Mouse (Mus musculus) urinary bladder, postnatal 14 days (tissue): ENCODE results near the gene Agpat2.

Experiments
- DNase-seq: peaks from one replicate; pipeline ENCODE4 v3.0.0; 2021; ENCODE audit warnings: low spot score

The Agpat2 gene

DNA sequence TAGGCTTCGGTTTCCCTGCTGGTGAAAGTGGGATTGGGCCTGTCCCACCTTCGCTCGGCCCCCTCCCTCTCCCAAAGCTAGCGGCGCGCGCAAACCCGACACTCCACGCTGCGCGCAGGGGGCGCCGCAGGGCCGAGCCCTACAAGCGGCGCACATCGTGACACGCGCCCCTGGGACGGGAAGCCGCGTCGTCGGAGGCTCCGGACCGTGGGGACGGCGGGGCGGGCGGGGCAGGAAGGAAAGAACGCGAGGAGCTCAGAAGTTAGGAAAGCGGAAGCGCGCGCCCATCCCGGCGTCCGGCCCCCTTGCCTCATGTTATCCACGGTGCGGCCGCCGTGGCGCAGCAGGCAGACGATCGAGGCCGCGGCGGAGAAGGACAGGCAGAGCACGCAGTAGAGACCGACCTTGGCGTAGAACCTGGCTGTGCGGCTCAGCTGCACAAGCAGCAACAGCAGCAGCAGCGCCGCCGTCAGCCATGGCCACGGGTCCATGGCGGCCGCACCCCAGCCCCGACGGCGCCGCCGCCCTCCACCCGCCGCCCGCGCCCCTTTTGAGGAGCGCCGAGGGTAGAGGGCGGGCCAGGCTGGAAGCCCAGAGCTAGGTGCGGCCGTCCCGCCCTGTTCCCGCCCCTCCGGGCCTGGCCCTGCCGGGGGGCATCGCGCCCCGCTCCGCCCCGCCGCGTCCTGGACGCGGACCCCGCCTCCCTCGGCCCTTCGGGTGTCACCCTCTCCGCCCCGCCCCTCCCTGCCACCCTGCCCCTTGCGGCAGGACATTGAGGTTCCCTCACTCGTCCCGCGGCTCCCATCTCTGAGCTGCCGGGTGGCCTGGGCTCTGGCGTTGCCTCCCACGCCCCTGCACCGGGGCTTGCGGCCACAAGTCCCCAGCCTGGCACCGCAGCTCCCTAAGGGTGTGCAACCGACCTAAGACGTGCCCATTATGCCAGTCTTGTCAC lies at the start of gene Agpat2:
Agpat2 (minus strand) TSS at position 698 of the 952 bp plus-strand sequence.
- DNase-seq = peak; percentile 85

DNA sequence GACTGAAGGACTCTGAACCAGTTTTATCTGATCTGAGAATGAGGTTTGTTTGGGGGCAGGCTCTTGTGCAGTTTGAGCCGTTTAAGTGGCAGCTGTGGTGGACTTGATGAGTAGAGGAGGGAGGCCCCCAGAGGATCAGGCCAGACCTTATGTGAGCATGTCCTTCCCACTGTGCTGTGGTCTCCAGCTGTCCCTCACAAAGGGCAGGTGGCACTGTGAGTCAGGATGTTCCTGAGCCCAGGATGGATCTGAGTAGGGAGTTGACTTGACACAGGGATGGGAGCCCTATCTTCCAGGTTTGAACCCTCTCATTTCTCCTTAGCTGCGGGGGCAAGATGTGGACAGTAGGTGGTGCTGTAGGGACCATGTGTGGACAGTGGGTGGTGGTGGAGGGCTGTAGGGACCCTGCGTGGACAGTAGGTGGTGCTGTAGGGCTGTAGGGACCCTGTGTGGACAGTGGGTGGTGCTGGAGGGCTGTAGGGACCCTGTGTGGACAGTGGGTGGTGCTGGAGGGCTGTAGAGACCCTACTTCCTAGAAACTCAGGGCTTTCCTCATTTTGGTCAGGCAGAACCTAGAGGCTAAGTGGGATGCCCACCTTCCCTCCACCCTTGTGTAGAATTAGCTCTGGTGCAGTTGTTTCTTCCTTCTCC lies 42.6 kb upstream of the Agpat2 start:
- peak; percentile 75 for DNase-seq

DNA sequence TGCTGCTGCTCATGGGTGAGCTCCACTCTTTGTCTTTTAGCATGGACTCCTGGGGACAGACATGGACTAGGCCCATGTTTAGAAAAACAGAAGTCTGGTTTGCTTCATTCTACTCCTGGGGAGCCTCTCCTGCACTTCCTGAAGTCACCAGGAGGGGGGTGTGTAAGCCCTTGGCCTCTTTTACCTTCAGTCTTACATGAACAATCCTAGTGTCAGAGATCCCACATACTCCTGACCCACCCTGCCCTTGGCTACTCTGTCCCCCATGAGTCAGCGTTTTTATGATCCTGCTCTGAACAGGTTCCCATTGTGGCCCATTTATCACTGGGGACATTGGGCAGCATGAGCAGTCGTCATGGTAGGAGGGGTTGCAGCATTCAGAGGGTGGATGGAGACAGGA lies 39.7 kb upstream of the Agpat2 start:
- DNase-seq = peak; percentile 26

DNA sequence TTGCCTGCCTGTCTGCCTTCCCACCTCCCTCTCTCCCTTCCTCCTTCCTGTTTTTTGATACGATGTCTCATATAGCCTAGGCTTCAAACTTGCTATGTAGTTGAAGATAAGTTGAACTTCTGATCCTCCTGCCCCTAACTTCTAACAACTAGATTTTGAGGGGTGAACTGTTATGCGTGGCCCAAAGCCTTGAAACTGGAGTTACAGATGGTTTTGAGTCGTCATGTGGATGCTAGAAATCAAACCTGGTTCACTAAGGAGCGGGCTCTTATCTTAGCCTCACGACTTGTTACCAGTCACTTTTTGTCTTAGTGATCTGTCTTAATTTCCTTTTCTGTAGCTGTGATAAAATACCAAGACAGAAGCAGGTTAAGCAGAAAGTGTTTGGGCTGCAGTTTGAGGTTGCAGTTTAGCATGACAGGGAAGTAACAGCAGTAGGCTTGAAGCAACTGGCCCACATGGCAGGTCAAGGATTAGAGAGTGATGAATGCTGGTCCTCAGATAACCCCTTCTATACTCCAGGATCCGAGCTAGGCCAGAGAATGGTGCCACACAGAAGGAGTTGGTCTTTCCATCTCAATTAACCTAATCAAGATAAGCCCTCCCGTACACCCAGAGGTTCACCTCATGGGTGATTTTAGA lies 36.9 kb upstream of the Agpat2 start:
- no peak for DNase-seq

DNA sequence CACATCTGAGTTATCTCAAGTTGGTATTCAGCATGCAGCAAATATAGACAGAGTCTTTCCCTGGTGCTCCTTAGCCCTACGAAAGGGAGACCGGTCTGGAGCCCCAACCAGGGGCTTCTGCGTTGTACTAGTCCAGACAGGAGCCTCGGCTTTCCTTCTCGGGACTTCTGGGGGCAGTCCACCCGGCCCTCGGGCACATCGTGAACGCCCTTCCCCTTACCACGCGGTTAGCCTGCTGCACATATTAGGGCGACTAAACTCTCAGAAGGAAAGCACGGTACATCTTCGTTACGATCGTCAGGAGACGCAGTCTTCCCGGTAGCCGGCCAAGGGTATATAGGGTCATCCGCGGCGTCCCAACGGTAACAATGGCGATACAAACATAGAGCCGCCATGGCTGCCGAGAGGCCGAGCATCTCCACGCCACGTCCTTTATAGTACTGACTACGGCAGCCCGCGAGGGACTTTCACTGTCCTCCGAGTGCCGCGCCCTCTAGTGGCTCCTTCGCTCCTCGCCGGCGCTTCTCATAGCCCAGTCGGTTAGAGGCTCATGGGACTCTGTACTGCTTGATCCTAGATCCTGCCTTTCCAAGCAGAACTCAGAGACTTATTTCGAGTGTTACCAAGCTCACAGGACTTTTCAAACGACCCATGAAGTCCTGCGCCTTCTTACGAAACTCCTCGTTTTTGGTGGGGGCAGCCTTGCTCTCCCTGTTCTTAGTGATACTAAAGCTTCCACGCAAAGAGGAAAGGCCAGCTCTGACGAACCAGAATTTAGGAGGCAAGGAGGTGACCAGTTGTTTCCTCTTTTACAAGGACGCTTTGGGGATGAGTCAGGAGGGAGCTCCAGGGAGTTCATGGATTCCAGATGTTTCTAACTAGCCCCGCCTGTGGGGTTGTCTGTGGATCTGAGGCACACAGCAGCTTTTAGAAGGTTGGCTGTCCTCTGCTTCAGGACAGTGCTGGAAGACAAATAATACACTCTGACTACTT lies 35.9 kb upstream of the Agpat2 start:
- peak; percentile 98 for DNase-seq

DNA sequence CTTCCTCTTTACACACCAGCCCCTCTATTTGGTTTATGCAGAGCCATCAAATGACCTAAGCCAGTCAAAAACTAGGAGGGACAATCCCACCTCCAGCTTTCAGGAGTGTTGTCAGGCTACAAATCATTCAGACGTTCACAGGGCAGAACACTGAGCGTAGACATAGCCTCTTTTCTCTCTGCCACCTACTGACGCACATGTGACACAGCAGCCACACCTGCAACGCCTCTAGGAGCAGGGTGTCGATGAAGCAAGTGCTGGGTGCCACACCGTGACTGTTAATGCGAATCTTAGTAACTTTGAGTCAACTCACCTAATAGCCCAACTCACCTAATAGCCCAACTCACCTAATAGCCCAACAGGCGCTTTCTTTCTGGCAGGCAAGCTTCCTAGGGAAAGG lies 34.9 kb upstream of the Agpat2 start:
- DNase-seq = peak; percentile 46

DNA sequence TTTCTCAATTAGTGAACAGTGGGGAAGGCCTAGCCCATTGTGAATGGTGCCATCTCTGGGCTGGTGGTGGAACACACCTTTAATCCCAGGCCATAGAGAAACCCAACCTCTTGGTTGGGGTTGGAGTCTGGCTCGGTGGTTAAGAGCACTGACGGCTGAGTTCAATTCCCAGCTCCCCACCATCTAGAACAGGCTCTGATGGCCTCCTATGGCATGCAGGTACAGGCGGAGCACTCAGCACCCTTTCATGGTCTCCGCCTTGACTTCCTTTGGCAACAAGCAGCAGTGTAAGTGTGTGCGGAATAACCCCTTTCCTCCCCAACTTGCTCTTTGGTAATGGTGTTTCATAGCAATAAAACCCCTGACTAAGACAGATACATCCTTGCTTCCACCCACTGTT lies 34.4 kb upstream of the Agpat2 start:
- DNase-seq = no peak

DNA sequence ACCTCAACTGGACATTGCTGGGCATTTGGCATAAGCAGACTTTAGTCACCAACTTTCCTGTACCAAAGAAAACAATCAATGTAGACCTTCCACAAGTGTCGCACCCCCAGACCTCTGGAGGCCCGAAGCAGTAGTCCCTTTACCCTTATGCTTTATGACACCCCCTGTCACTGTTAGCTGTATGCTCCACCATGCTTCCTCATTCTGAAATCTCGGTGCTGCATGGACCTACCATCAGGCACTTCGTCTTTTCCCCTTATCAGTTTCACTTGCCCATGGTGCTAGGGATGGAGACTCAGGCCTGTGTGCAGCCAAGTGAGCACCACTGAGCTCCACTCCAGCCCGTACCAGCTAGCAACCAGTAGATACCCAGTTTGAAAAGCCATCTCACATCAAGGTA lies 33.8 kb upstream of the Agpat2 start:
- no peak for DNase-seq

DNA sequence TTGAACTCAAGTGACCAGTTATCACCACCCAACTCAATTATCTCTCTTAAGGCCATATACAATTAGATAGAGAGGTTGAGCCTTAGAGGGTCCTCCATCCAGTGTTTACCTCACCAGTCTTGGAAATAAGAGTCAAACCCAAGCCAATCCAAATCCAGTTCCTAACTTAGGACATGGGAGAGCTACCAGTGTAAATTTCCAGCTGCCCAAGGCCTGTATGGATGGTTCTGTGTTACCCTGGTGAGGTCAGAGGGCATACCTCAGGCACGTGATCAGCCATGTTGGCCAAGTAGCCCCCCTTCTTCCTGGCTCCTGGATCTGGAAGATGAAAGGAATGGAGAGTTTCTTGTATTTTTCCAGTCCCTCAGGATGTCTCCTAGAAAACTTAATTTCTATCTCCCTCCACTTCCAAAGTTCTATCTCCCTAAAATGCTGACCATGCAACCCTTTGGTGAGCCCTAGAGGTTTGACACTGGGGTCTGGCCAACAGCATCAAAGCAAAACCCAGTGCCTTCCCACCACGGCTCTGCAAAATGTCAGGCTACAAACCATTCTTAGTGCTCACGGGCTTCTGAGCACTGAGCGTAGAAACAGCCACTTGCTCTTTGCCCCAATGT lies 33.2 kb upstream of the Agpat2 start:
- no peak for DNase-seq

DNA sequence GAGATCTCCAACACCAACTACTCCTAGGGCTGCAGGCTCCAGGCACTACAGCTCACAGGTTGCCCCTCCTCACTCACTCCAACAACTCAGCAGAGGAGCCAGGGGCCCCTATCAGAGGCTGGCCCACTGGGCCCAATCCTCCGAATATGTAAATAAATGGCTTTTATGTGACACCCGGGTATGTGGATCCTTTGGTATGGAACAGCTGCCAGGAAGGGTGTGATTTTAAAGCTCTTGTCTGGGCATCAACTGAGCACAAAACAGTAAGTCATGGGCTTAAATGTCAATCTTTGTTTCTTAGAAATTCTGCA lies 32.1 kb upstream of the Agpat2 start:
- DNase-seq = no peak

DNA sequence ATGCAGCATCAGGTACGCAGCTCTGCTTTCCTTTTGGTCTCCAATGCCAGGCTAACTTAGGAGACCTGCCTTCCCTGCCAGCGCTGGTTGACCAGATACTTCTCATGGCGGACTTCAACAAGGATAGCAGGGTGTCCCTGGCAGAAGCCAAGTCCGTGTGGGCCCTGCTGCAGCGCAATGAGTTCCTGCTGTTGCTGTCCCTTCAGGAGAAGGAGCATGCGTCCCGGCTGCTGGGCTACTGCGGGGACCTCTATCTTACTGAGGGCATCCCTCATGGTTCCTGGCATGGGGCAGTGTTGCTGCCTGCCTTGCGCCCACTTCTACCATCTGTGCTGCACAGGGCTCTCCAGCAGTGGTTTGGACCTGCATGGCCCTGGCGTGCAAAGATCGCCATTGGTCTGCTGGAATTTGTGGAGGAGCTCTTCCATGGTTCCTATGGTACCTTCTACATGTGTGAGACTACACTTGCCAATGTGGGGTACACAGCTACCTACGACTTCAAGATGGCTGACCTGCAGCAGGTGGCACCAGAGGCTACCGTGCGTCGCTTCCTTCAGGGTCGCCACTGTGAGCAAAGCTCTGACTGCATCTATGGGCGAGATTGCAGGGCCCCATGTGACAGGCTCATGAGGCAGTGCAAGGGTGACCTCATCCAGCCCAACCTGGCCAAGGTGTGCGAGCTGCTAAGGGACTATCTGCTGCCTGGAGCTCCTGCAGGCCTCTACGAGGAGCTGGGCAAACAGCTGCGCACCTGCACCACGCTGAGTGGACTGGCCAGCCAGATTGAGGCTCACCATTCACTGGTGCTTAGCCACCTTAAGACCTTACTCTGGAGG lies 31.5 kb upstream of the Agpat2 start:
- no peak for DNase-seq

DNA sequence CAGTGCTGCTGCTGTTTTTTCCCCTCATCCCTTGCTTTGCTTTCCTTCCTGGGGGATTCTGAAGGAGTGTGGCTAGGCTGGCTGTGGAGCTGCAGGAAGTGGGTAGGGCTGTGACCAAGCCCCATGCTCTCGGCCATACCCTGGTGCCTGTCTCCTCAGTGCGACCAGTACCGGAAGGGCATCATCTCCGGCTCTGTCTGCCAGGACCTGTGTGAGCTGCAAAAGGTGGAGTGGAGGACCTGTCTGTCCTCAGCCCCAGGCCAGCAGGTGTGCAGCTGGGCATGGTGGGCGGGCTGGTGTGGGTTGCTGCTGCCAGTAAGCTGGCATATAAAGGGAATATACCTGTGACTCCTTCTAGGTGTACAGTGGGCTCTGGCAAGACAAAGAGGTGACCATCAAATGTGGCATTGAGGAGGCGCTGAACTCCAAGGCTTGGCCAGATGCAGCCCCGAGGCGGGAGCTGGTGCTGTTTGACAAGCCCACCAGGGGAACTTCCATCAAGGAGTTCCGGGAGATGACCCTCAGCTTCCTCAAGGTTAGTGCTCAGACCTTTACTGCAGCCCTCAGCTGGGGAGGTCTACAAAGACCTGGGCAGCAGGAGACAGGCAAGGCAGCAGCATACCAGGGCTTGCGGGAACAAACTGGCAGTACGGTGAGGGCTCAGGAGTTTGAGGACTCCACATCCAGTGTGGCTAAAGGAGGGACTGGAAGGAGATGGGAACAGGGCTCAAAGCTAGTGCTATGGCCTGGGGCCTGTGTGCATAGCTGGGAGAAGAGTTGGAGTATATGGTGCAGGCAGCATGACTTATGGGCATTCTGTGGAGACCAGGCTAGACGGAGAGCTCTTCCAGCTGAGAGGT lies 30.6 kb upstream of the Agpat2 start:
- no peak for DNase-seq

DNA sequence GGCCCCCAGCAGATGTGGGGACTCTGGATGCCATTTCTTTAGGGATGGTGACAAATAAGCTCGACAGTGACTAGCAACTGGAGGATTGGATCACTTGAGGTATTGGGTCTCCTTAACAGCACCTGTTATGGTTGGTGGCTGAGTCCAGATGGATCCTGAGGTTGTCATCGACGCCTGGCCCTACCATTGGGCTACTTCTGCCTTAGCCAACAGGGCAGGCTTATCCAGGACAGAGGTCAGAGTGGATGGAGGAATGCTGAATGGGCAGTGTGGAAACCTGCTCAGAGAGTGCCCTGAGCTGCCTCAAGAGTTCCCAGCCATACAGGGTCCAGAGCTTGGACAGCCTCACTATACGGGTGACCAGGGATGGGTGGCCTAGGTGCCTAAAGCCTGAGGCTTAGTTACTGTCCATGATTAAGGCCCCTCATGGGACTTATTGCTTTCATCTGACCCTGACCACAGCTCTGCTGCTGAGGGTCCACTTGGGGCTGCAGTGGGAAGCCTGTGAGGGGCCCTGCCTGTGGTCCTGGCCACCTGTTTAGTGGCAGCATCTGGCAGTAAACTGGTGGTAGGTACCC lies 29.8 kb upstream of the Agpat2 start:
- no peak for DNase-seq

DNA sequence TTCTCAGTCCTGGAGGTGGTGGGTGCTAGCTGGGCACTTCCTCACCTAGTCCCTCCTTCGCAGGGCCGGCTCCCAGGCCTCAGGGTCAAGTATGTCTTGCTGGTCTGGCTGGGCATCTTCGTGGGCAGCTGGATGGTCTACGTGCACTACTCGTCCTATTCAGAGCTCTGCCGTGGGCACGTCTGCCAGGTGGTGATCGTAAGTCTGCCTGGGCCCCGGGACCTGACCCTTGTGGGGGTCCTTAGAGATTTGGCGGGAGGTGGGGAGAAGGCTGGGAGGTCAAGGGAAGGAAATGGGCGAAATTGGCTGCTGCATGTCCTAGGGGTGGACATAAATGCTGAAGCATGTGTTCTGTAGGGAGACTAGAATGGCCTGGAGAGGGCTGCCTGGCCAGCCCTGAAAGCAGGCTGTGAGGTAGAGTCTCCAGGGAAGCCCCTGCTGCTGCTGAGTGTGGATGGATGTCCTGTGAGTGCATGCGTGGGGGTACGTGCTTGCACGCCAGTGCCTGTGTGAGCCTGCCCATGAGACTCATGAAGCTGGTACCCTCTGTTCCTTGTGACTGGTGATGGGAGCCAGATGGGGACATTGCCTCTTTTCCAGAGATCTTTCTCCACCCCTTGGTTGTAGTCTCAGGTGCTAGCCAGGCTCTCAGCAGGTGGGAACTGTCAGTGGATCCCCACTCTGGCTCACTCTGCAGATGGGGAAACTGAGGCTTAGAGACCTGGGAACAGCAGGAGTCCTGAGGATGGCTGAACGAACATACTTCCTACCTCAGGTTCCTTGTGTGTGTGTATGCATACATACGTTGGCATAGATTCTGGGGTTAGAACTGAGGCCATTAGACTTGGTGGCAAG lies 28.6 kb upstream of the Agpat2 start:
- no peak for DNase-seq

DNA sequence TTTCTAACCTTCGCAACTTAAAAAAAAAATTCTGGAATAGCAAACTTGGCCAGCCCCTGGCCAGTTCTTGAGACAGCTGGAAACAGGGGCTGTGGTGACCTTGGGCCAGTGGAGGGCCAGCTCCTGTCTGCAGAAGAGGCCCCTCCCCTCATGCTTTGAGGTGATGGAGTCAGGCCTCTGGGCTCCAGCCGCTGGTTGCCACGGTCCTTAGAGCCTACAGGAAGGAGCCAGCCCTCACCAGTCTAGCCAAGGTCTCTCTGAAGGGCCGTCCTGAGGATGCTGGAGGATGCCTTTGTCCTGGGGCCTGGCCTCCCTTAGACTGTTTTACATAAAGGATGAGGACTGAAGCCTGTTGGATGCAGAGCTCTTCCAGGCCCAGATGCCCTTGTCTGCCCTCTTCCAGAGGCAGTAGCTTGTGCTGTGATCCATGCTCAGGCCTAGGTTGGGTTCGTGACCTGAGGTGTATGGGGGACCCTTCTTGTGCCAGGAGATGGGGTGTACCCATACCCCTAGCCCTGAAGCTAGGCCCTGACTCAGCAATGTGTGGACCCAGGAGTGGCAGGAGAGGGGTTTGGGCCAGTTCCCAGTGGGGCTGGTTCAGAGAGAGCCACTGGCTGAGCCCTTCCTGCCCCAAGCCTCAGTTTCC lies 24.7 kb upstream of the Agpat2 start:
- no peak for DNase-seq

DNA sequence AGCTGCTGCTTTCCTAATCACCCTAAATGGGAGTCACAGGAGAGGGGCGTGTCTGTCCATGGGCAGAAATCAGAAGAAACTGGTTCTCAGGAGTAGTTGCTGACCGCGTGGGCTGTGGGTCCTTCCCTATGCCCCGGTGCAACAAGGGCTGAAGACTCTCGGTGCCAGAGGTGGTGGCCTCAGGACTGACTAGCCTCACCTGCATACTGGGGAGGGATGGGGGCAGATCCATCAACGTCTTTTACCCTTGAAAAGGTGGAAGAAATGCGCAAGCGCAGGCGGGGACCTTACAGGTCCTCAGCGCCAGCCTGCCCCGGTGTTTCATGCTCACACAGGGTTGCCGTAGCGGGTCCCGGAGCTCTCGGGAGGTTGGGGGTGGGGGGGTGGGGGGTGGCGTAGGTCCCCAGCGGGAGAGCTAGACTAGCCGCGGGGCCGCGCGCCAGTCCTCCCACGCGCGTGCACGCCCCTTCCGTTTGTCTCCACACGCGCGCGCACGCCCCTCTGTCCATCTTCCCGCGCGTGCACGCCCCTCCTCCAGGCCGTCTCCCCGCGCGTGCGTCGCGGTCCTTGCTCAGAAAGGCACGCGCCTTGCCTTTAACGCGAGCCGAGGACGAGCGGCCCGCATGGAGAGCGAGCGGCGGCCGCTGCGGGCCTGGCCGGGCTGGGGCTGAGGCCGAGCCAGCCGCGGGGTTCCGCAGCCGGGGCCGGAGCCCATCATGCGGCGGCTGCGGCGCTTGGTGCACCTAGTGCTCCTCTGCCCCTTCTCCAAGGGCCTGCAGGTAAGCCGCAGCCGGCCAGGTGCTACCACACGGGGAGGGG lies 23.9 kb upstream of the Agpat2 start, which contains the start of gene Fam69b:
Fam69b (plus strand) TSS at position 537 of the 819 bp plus-strand sequence.
- DNase-seq = peak; percentile 74

DNA sequence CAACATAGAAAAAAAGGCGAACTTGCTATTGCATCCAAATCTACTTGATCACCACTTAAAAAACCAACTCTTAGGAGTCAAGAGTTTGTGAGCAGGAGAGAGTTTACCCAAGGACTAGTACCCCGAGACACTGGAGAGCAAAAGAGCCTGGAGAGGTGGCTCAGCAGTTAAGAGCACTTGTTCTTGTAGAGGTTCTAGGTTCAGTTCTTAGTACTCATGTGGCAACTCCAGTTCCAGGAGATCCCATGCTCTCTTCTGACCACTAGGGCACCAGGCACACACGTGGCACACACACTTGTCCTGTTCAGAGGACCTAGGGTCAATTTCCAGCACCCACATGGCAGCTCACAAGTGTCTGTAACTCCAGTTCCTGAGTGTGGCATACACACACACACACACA lies 21.9 kb upstream of the Agpat2 start:
- DNase-seq = no peak
